Mouse (Mus musculus): ENCODE data around the gene Zmiz2. TPM values are rescaled to one million over a fixed set of nuclear protein-coding genes. Genes with fewer than 3 reads are reported as not detected.
"Not testable (repeated sequence)": the region's sequence is repeated elsewhere in the genome, so short reads cannot be mapped to it uniquely, and the experiment has no call there.

The Zmiz2 gene
- total RNA-seq (2021), result 100 to 1,000 TPM; 233 to 249 TPM

- peak; percentile 97 for DNase-seq
- intact Hi-C loops (cut with DNase I), result no loop called here
Observed at GRCm38 (mm10) chr11:6388726-6389413, at the start of gene Zmiz2. Zmiz2 (plus strand) TSS chr11:6389074.

GRCm38 (mm10) chr11:6345956-6346355 is 42.9 kb upstream of the Zmiz2 start:
- intact Hi-C loops (cut with DNase I), result no loop called here
- DNase-seq, result no peak

- intact Hi-C loops (cut with DNase I), result no loop called here
- DNase-seq, result no peak
Observed at GRCm38 (mm10) chr11:6346966-6347365, 41.9 kb upstream of the Zmiz2 start.

GRCm38 (mm10) chr11:6348681-6349200 is 40.1 kb upstream of the Zmiz2 start:
- intact Hi-C loops (cut with DNase I), result no loop called here
- DNase-seq, result peak; percentile 62

- no peak for DNase-seq
- intact Hi-C loops (cut with DNase I), result no loop called here
Observed at GRCm38 (mm10) chr11:6349586-6349985, 39.3 kb upstream of the Zmiz2 start.

- intact Hi-C loops (cut with DNase I), result loop anchor here (10.0 kb wide), 1 partner anchor 50 kb away; no protein-coding TSS in a partner anchor
- DNase-seq, result no peak
Observed at GRCm38 (mm10) chr11:6355106-6355505, 33.8 kb upstream of the Zmiz2 start.

- intact Hi-C loops (cut with DNase I), result no loop called here
- DNase-seq, result no peak
Observed at GRCm38 (mm10) chr11:6364581-6365275, 24.1 kb upstream of the Zmiz2 start.

GRCm38 (mm10) chr11:6365885-6366284 is 23.0 kb upstream of the Zmiz2 start:
- peak; percentile 68 for DNase-seq
- intact Hi-C loops (cut with DNase I), result no loop called here

- no peak for DNase-seq
- intact Hi-C loops (cut with DNase I), result no loop called here
Observed at GRCm38 (mm10) chr11:6366434-6366833, 22.4 kb upstream of the Zmiz2 start.

- no peak for DNase-seq
- intact Hi-C loops (cut with DNase I), result no loop called here
Observed at GRCm38 (mm10) chr11:6367156-6367555, 21.7 kb upstream of the Zmiz2 start.

GRCm38 (mm10) chr11:6367986-6368385 is 20.9 kb upstream of the Zmiz2 start:
- DNase-seq; intact Hi-C loops (cut with DNase I): not testable (repeated sequence)

GRCm38 (mm10) chr11:6371376-6372155 is 17.3 kb upstream of the Zmiz2 start:
- no peak for DNase-seq
- intact Hi-C loops (cut with DNase I), result no loop called here

- peak; percentile 34 for DNase-seq
- intact Hi-C loops (cut with DNase I), result no loop called here
Observed at GRCm38 (mm10) chr11:6372784-6373183, 16.1 kb upstream of the Zmiz2 start.

- intact Hi-C loops (cut with DNase I), result no loop called here
- DNase-seq, result no peak
Observed at GRCm38 (mm10) chr11:6380916-6381315, 8.0 kb upstream of the Zmiz2 start.

- intact Hi-C loops (cut with DNase I), result no loop called here
- no peak for DNase-seq
Observed at GRCm38 (mm10) chr11:6388126-6388725, 648 bp upstream of the Zmiz2 start.

- no peak for DNase-seq
- intact Hi-C loops (cut with DNase I), result no loop called here
Observed at GRCm38 (mm10) chr11:6389483-6389921, 628 bp downstream of the Zmiz2 start.

GRCm38 (mm10) chr11:6390376-6391053 is 1.6 kb downstream of the Zmiz2 start:
- intact Hi-C loops (cut with DNase I), result no loop called here
- no peak for DNase-seq

- intact Hi-C loops (cut with DNase I), result no loop called here
- no peak for DNase-seq
Observed at GRCm38 (mm10) chr11:6391516-6392276, 2.8 kb downstream of the Zmiz2 start.

- no peak for DNase-seq
- intact Hi-C loops (cut with DNase I), result no loop called here
Observed at GRCm38 (mm10) chr11:6392857-6393256, 4.0 kb downstream of the Zmiz2 start.

Measured in left cerebral cortex, postnatal 4 days (tissue).